Mouse (Mus musculus) heart, adult 2 months (tissue): ENCODE measurements around the gene Acly.

ENCODE experiments used
- CTCF ChIP-seq: fragments of 200-600 bp; IDR thresholded peaks from 2 replicates; pipeline ENCODE4 v1.8.1; 2022; ENCODE audit warnings: antibody characterized with exemption, mild to moderate bottlenecking, moderate library complexity
- POLR2A ChIP-seq: fragments of 200-500 bp; IDR thresholded peaks from 2 replicates; pipeline ENCODE4 v1.6.1; 2011; ENCODE audit warnings: mild to moderate bottlenecking, low read depth, low read length, control low read depth; ENCODE audit not compliant: insufficient read depth

DNA sequence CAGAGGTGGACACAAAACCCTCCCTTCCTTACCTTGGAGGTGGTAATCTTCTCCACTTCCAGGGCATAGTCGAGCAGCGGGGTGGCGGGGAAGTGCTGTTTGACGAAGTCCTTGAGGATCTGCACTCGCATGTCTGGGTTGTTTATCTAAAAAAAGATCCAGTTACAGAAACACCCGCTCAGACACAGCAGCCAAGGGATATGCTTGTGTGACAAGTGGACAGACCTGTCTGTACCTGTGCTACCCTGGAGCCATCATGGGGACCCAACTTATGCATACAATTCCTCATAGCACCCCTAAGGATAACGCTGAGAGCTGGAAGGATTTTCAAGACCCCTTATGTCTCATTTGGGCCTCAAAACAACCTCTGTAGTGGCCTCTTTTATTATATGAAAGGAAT lies 48.6 kb downstream of the Acly start:
- no peak for TF ChIP-seq POLR2A
- no peak for TF ChIP-seq CTCF
